8 mouse cellular contexts compared by ENCODE assay signal in genomic region chr4:134591506-134592061, GRCm38 (mm10). TPM values are rescaled to one million over a fixed set of nuclear protein-coding genes. Genes with fewer than 3 reads are reported as not detected.
A peak's percentile ranks its signal among the peaks of the same experiment; 100 is the strongest.
DNase-seq lines count a peak whose midpoint lies in the region; ATAC-seq lines count a peak whose summit lies in the region.

No protein-coding gene starts in this region.

- H3K4me1 ChIP-seq in embryonic facial prominence, embryonic 10.5 days, result peaks cover 22% of the 10 kb centered on the region
- H3K4me1 ChIP-seq in heart, embryonic 13.5 days, result peaks cover 31% of the 10 kb centered on the region
- H3K4me1 ChIP-seq in midbrain, embryonic 15.5 days, result peaks cover 21% of the 10 kb centered on the region

- H3K27me3 ChIP-seq in embryonic facial prominence, embryonic 10.5 days (replicated peaks; ENCODE audit: low read depth, poor library complexity, severe bottlenecking), result no peaks in the 10 kb centered on the region
- no peaks in the 10 kb centered on the region for H3K27me3 ChIP-seq in heart, embryonic 13.5 days (replicated peaks)
- H3K27me3 ChIP-seq in midbrain, embryonic 15.5 days (replicated peaks), result no peaks in the 10 kb centered on the region

- peak; percentile 32; the same call in 1 of the 2 replicates for ATAC-seq in heart, embryonic 13.5 days (ENCODE audit: extremely low read depth, insufficient number of reproducible peaks, low FRiP score, low TSS enrichment)
- ATAC-seq in midbrain, embryonic 15.5 days (replicated peaks), result peak; percentile 59; the same call in 1 of the 2 replicates
- no peak for ATAC-seq in monocyte, adult 5-6 weeks (replicated peaks; ENCODE audit: insufficient number of reproducible peaks, low FRiP score, low TSS enrichment, poor library complexity, severe bottlenecking)

- 0 out of 2 replicates have a peak overlapping the region, but pooled peaks have one; percentile 21 for H3K27ac ChIP-seq in embryonic facial prominence, embryonic 10.5 days (replicated peaks)
- 0 out of 2 replicates have a peak overlapping the region, but pooled peaks have one; percentile 50 for H3K27ac ChIP-seq in heart, embryonic 13.5 days (replicated peaks)
- peak overlapping the region; percentile 75 for H3K27ac ChIP-seq in midbrain, embryonic 15.5 days

- WGBS in embryonic facial prominence, embryonic 10.5 days, result 56% methylated on average over 11 of the region's 11 CpGs
- WGBS in heart, embryonic 13.5 days, result 64% methylated on average over 10 of the region's 11 CpGs
- WGBS in midbrain, embryonic 15.5 days, result 42% methylated on average over 11 of the region's 11 CpGs

- no peaks in the 10 kb centered on the region for H3K9me3 ChIP-seq in embryonic facial prominence, embryonic 10.5 days
- H3K9me3 ChIP-seq in heart, embryonic 13.5 days, result no peaks in the 10 kb centered on the region
- H3K9me3 ChIP-seq in midbrain, embryonic 15.5 days, result no peaks in the 10 kb centered on the region

- H3K36me3 ChIP-seq in embryonic facial prominence, embryonic 10.5 days (replicated peaks), result no peaks in the 10 kb centered on the region
- peaks cover 11% of the 10 kb centered on the region for H3K36me3 ChIP-seq in heart, embryonic 13.5 days
- H3K36me3 ChIP-seq in midbrain, embryonic 15.5 days (replicated peaks), result no peaks in the 10 kb centered on the region

- no peak overlapping the region for H3K4me3 ChIP-seq in embryonic facial prominence, embryonic 10.5 days
- H3K4me3 ChIP-seq in heart, embryonic 13.5 days, result no peak overlapping the region
- H3K4me3 ChIP-seq in midbrain, embryonic 15.5 days, result no peak overlapping the region

- peak; percentile 78 for DNase-seq in urinary bladder, postnatal 14 days (ENCODE audit: low spot score)
- DNase-seq in urinary bladder, postnatal 25 days (ENCODE audit: low spot score), result no peak
- no peak for DNase-seq in embryonic facial prominence, embryonic 10.5 days (ENCODE audit: low spot score)
- DNase-seq in kidney, postnatal 10 days, result peak; percentile 89
- no peak for DNase-seq in thymus, postnatal 4 days

- no peak overlapping the region for H3K4me2 ChIP-seq in heart, embryonic 13.5 days
- no peak overlapping the region for H3K4me2 ChIP-seq in midbrain, embryonic 15.5 days

- H3K9ac ChIP-seq in heart, embryonic 13.5 days, result peak overlapping the region; percentile 52; the same call in 1 of the 2 replicates
- H3K9ac ChIP-seq in midbrain, embryonic 15.5 days, result no peak overlapping the region

RNA-seq across cellular contexts. Expression of gene Selenon, which starts 39.6 kb away (rescaled TPM):
- 9.5 and 9.7 TPM in 2 replicates for polyA plus RNA-seq in embryonic facial prominence, embryonic 10.5 days (2016; fragmentation: Nextera tagmentation; extraction: Ambion mirVana)
- polyA plus RNA-seq in heart, embryonic 13.5 days (2015; fragmentation: Nextera tagmentation; extraction: Ambion mirVana), result 7.5 and 8.0 TPM in 2 replicates
- 28.3 and 35.6 TPM in 2 replicates for polyA plus RNA-seq in midbrain, embryonic 15.5 days (2015; fragmentation: Nextera tagmentation; extraction: Ambion mirVana)
- total RNA-seq in monocyte, adult 5-6 weeks (2017), result 13.0 to 27.3 TPM (median 15.4 TPM) in 3 replicates

RNA-seq across cellular contexts. Expression of gene Mtfr1l, which starts 56.4 kb away (rescaled TPM):
- 107 and 114 TPM in 2 replicates for polyA plus RNA-seq in embryonic facial prominence, embryonic 10.5 days (2016; fragmentation: Nextera tagmentation; extraction: Ambion mirVana)
- 142 and 144 TPM in 2 replicates for polyA plus RNA-seq in heart, embryonic 13.5 days (2015; fragmentation: Nextera tagmentation; extraction: Ambion mirVana)
- polyA plus RNA-seq in midbrain, embryonic 15.5 days (2015; fragmentation: Nextera tagmentation; extraction: Ambion mirVana), result 164 and 173 TPM in 2 replicates
- 35.4 to 39.0 TPM (median 37.6 TPM) in 3 replicates for total RNA-seq in monocyte, adult 5-6 weeks (2017)

Comparison
In these comparisons a context has a peak if more than half of its experiments do, and no peak if none do; other contexts are left out.
1. DNase-seq: peak in urinary bladder, postnatal 14 days (single experiment) and kidney, postnatal 10 days (single experiment); none in urinary bladder, postnatal 25 days (single experiment), embryonic facial prominence, embryonic 10.5 days (single experiment) and thymus, postnatal 4 days (single experiment).
2. H3K27ac ChIP-seq: peak in every context shown above with its lines; median percentile 75 in midbrain, embryonic 15.5 days; 50 in heart, embryonic 13.5 days; 21 in embryonic facial prominence, embryonic 10.5 days.